Mouse (Mus musculus) olfactory bulb, adult 2 months (tissue): Measurements from ENCODE around the gene Scnn1a. TPM values are rescaled to one million over a fixed set of nuclear protein-coding genes. Genes with fewer than 3 reads are reported as not detected.

Experiments used
- H3K27ac ChIP-seq: fragments of 200-500 bp; 2 replicates; pipeline ENCODE4 v1.5.1; 2012; ENCODE audit warnings: low read depth, low read length; ENCODE audit not compliant: insufficient read depth
- H3K4me1 ChIP-seq: fragments of 200-500 bp; 2 replicates; pipeline ENCODE4 v1.6.1; 2012; ENCODE audit warnings: low read length; ENCODE audit not compliant: control insufficient read depth, insufficient read depth
- H3K4me3 ChIP-seq: fragments of 200-500 bp; 2 replicates; pipeline ENCODE4 v1.5.1; 2012; ENCODE audit warnings: mild to moderate bottlenecking, low read depth, low read length, moderate library complexity; ENCODE audit not compliant: insufficient read depth
- CTCF ChIP-seq: fragments of 200-500 bp; IDR thresholded peaks from 2 replicates; pipeline ENCODE4 v1.5.1; 2012; ENCODE audit warnings: low read depth, mild to moderate bottlenecking, low read length, moderate library complexity; ENCODE audit not compliant: insufficient read depth
- POLR2A ChIP-seq: fragments of 200-500 bp; IDR thresholded peaks from 2 replicates; pipeline ENCODE4 v1.6.1; 2012; ENCODE audit warnings: mild to moderate bottlenecking, low read depth, low read length, moderate library complexity; ENCODE audit not compliant: insufficient read depth
- WGBS: fragments of 180-500 bp; shearing (Covaris S2); methylation state at CpG from one replicate; pipeline ENCODE4 v1.1.7; 2018; 5-methylcytosine and 5-hydroxymethylcytosine counted together
- polyA plus RNA-seq: library from polyadenylated mRNA; stranded (reverse); fragments of >200 nt; gene quantifications from 2 replicates; pipeline ENCODE4 v1.2.4, GENCODE M21; 2012; ENCODE audit warnings: low replicate concordance; ENCODE audit not compliant: missing spikeins, insufficient read depth, insufficient read length

Scnn1a gene
- polyA plus RNA-seq, 1 experiment: not detected

GRCm38 (mm10) chr6:125352811-125353210 is 32.4 kb downstream of the Scnn1a start:
- Histone ChIP-seq H3K4me1 (peaks cover 52% of the 10 kb centered on the region), H3K27ac (no peak overlapping the region), H3K4me3 (no peak overlapping the region)
- WGBS: 62% methylated on average over 4 of the region's 4 CpGs
- TF ChIP-seq POLR2A: no peak
- no peak for TF ChIP-seq CTCF

GRCm38 (mm10) chr6:125353221-125353620 is 32.8 kb downstream of the Scnn1a start:
- 94% methylated on average over 11 of the region's 11 CpGs for WGBS
- TF ChIP-seq CTCF (no peak), POLR2A (no peak)
- Histone ChIP-seq H3K4me1 (peaks cover 52% of the 10 kb centered on the region), H3K27ac (no peak overlapping the region), H3K4me3 (no peak overlapping the region)

- no peak for TF ChIP-seq POLR2A
- TF ChIP-seq CTCF: no peak
- Histone ChIP-seq H3K4me3 (no peak overlapping the region), H3K4me1 (peaks cover 52% of the 10 kb centered on the region), H3K27ac (no peak overlapping the region)
- WGBS: 90% methylated on average over 4 of the region's 4 CpGs
These were observed 33.2 kb downstream of the Scnn1a start for GRCm38 (mm10) chr6:125353655-125354054.

- Histone ChIP-seq H3K27ac (0 out of 2 replicates have a peak overlapping the region, but pooled peaks have one; percentile 29), H3K4me1 (peaks cover 44% of the 10 kb centered on the region), H3K4me3 (no peak overlapping the region)
- no peak for TF ChIP-seq CTCF
- TF ChIP-seq POLR2A: no peak
- WGBS: 26% methylated on average over 14 of the region's 14 CpGs
These were observed 34.1 kb downstream of the Scnn1a start for GRCm38 (mm10) chr6:125354352-125355151.

GRCm38 (mm10) chr6:125355197-125355741 is 34.8 kb downstream of the Scnn1a start:
- Histone ChIP-seq H3K4me3 (no peak overlapping the region), H3K4me1 (peaks cover 37% of the 10 kb centered on the region), H3K27ac (no peak overlapping the region)
- no peak for TF ChIP-seq POLR2A
- TF ChIP-seq CTCF: no peak
- WGBS: 21% methylated on average over 10 of the region's 10 CpGs

GRCm38 (mm10) chr6:125356264-125356663 is 35.8 kb downstream of the Scnn1a start:
- Histone ChIP-seq H3K4me1 (peaks cover 36% of the 10 kb centered on the region), H3K4me3 (no peak overlapping the region), H3K27ac (no peak overlapping the region)
- TF ChIP-seq CTCF: no peak
- no peak for TF ChIP-seq POLR2A
- WGBS: 67% methylated on average over 8 of the region's 8 CpGs

- no peak for TF ChIP-seq POLR2A
- no peak for TF ChIP-seq CTCF
- H3K4me3 ChIP-seq: no peak overlapping the region
- H3K4me1 ChIP-seq: peaks cover 38% of the 10 kb centered on the region
- no peak overlapping the region for H3K27ac ChIP-seq
- WGBS: 93% methylated on average over 15 of the region's 15 CpGs
These were observed 36.9 kb downstream of the Scnn1a start for GRCm38 (mm10) chr6:125357334-125357733.

GRCm38 (mm10) chr6:125359999-125360398 is 39.5 kb downstream of the Scnn1a start:
- no peak overlapping the region for H3K4me3 ChIP-seq
- peaks cover 32% of the 10 kb centered on the region for H3K4me1 ChIP-seq
- no peak for TF ChIP-seq POLR2A
- no peak for TF ChIP-seq CTCF
- H3K27ac ChIP-seq: no peak overlapping the region
- 73% methylated on average over 9 of the region's 9 CpGs for WGBS

GRCm38 (mm10) chr6:125360846-125361245 is 40.4 kb downstream of the Scnn1a start:
- Histone ChIP-seq H3K4me3 (no peak overlapping the region), H3K4me1 (peaks cover 25% of the 10 kb centered on the region), H3K27ac (no peak overlapping the region)
- 83% methylated on average over 9 of the region's 9 CpGs for WGBS
- TF ChIP-seq POLR2A (no peak), CTCF (no peak)
